Mouse (Mus musculus) left cerebral cortex, postnatal 25 days (tissue): Measurements from ENCODE around the gene Dcun1d4. TPM values are rescaled to one million over a fixed set of nuclear protein-coding genes. Genes with fewer than 3 reads are reported as not detected.

Experiments
- DNase-seq, 2 experiments: peaks; one replicate each; pipeline ENCODE4 v3.0.0; 2022; ENCODE audit warnings: low spot score in 2 of 2, mixed read lengths in 1 of 2
- intact Hi-C: fragments of 180-260 bp; cut with DNase I; formaldehyde crosslinking; loops from one replicate; pipeline ENCODE4 v1.15.1; 2025
- total RNA-seq, 2 experiments: library from RNA; stranded (reverse); gene quantifications; 2 replicates each; pipeline ENCODE4 v1.2.3; 2021

Gene Dcun1d4
- total RNA-seq, 2 experiments from 2014 or later = 118 to 122 TPM

- DNase-seq = no peak
These were observed 57.9 kb downstream of the Dcun1d4 start for GRCm38 (mm10) chr5:73538586-73539298.

GRCm38 (mm10) chr5:73539848-73540510 is 59.2 kb downstream of the Dcun1d4 start:
- DNase-seq = peak; percentile 66 to 69
- intact Hi-C loops = loop anchor here (1.0 to 5.0 kb wide), 2 partner anchors 48 to 97 kb away; no protein-coding TSS in a partner anchor

More at GRCm38 (mm10) chr5:73538586-73539298, 57.9 kb downstream of the Dcun1d4 start:
- intact Hi-C loops = loop anchor here (5.0 kb wide), 1 partner anchor 46 kb away; no protein-coding TSS in a partner anchor

GRCm38 (mm10) chr5:73540511-73540871 is 59.7 kb downstream of the Dcun1d4 start:
- intact Hi-C loops = loop anchor here (1.0 kb wide), 1 partner anchor 97 kb away; no protein-coding TSS in a partner anchor
- DNase-seq = no peak

- DNase-seq = no peak
- intact Hi-C loops = no loop called here
These were observed 63.4 kb downstream of the Dcun1d4 start for GRCm38 (mm10) chr5:73544111-73544753.

- intact Hi-C loops = no loop called here
- no peak for DNase-seq
These were observed 64.8 kb downstream of the Dcun1d4 start for GRCm38 (mm10) chr5:73545641-73546040.

GRCm38 (mm10) chr5:73547252-73547651 is 66.5 kb downstream of the Dcun1d4 start:
- intact Hi-C loops = no loop called here
- DNase-seq = no peak

- DNase-seq = no peak
- intact Hi-C loops = no loop called here
These were observed 67.4 kb downstream of the Dcun1d4 start for GRCm38 (mm10) chr5:73548237-73548636.

- DNase-seq = no peak
These were observed 68.0 kb downstream of the Dcun1d4 start for GRCm38 (mm10) chr5:73548838-73549237.

GRCm38 (mm10) chr5:73551836-73552235 is 71.0 kb downstream of the Dcun1d4 start:
- DNase-seq = no peak
- intact Hi-C loops = no loop called here

More at GRCm38 (mm10) chr5:73548838-73549237, 68.0 kb downstream of the Dcun1d4 start:
- intact Hi-C loops = no loop called here

GRCm38 (mm10) chr5:73553903-73554302 is 73.1 kb downstream of the Dcun1d4 start:
- intact Hi-C loops = no loop called here
- DNase-seq = peak in 1 of 2 experiments; percentile 33

- intact Hi-C loops = no loop called here
- no peak for DNase-seq
These were observed 74.5 kb downstream of the Dcun1d4 start for GRCm38 (mm10) chr5:73555096-73555852.

GRCm38 (mm10) chr5:73556733-73557425 is 76.1 kb downstream of the Dcun1d4 start:
- intact Hi-C loops = no loop called here
- DNase-seq = no peak

- intact Hi-C loops = no loop called here
- DNase-seq = no peak
These were observed 78.0 kb downstream of the Dcun1d4 start for GRCm38 (mm10) chr5:73558756-73559155.

- intact Hi-C loops = no loop called here
- DNase-seq = no peak
These were observed 83.2 kb downstream of the Dcun1d4 start for GRCm38 (mm10) chr5:73564038-73564437.

GRCm38 (mm10) chr5:73566119-73566518 is 85.3 kb downstream of the Dcun1d4 start:
- intact Hi-C loops = no loop called here
- no peak for DNase-seq

GRCm38 (mm10) chr5:73566892-73567291 is 86.1 kb downstream of the Dcun1d4 start:
- DNase-seq = no peak
- intact Hi-C loops = no loop called here

GRCm38 (mm10) chr5:73569181-73569580 is 88.4 kb downstream of the Dcun1d4 start:
- intact Hi-C loops = no loop called here
- no peak for DNase-seq

GRCm38 (mm10) chr5:73571395-73572156 is 90.8 kb downstream of the Dcun1d4 start:
- intact Hi-C loops = no loop called here
- no peak for DNase-seq
